Mouse (Mus musculus): Measurements from ENCODE around the gene Zmym4. TPM values are rescaled to one million over a fixed set of nuclear protein-coding genes. Genes with fewer than 3 reads are reported as not detected.
"Not testable (repeated sequence)": the region's sequence is repeated elsewhere in the genome, so short reads cannot be mapped to it uniquely, and the experiment has no call there.

Zmym4 gene
- polyA plus RNA-seq, 1 experiment from 2014 or later, result 6.0 TPM

DNA sequence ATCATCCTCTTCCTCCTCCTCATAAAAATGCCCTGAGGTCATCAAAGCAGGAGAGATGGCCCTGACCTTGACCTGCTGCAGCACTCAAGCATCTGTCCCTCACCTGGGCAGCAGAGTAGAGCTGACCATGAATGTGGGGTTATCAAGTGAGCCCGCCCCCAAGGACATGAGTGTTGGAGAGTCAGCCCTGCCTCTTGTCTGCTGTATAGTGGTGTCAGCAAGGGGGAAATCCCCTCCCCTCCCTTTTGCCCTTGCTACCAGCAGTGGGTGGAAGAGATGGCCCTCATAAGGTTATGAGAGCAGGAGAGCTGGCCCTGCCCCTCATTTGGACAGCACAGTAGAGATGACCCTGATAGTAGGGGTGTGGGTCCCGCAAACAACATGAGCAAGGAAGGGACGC lies 10.5 kb downstream of the Zmym4 start:
- Histone ChIP-seq H3K27ac (ENCODE audit: low read depth, low read length) (no peak overlapping the region), H3K27me3 (replicated peaks; ENCODE audit: control insufficient read depth, insufficient read depth, low read length) (no peaks in the 10 kb centered on the region), H3K36me3 (ENCODE audit: control insufficient read depth, insufficient read depth) (no peaks in the 10 kb centered on the region), H3K4me1 (replicated peaks; ENCODE audit: control insufficient read depth, insufficient read depth, low read length) (no peaks in the 10 kb centered on the region; the same call in 1 of the 2 replicates), H3K9me3 (ENCODE audit: control insufficient read depth) (no peaks in the 10 kb centered on the region), H3K4me2 (replicated peaks; ENCODE audit: low read depth) (no peak overlapping the region), H3K4me3 (ENCODE audit: low read depth, low read length) (no peak overlapping the region), H3K9ac (ENCODE audit: low read depth, low read length) (no peak overlapping the region)
- ATAC-seq, result no peak; the same call in 1 of the 2 replicates
- WGBS, result 71% methylated on average over 3 of the region's 3 CpGs
- TF ChIP-seq CTCF (IDR thresholded peaks at IDR 0.05; ENCODE audit: low read depth), result no peak

- WGBS, result 91% methylated on average over 4 of the region's 4 CpGs
These were observed 17.1 kb downstream of the Zmym4 start for GRCm38 (mm10) chr4:126950801-126951200.

GRCm38 (mm10) chr4:126943421-126943820 lies 24.5 kb downstream of the Zmym4 start:
- TF ChIP-seq CTCF (IDR thresholded peaks at IDR 0.05; ENCODE audit: low read depth), result no peak
- Histone ChIP-seq H3K4me3 (ENCODE audit: low read depth, low read length) (no peak overlapping the region), H3K4me2 (replicated peaks; ENCODE audit: low read depth) (no peak overlapping the region), H3K36me3 (ENCODE audit: control insufficient read depth, insufficient read depth) (peaks cover 5% of the 10 kb centered on the region; the same call in 1 of the 2 replicates), H3K27ac (ENCODE audit: low read depth, low read length) (no peak overlapping the region), H3K9ac (ENCODE audit: low read depth, low read length) (no peak overlapping the region), H3K9me3 (ENCODE audit: control insufficient read depth) (no peaks in the 10 kb centered on the region), H3K27me3 (replicated peaks; ENCODE audit: control insufficient read depth, insufficient read depth, low read length) (no peaks in the 10 kb centered on the region), H3K4me1 (replicated peaks; ENCODE audit: control insufficient read depth, insufficient read depth, low read length) (no peaks in the 10 kb centered on the region)
- no peak for ATAC-seq
- WGBS, result 88% methylated on average over 3 of the region's 3 CpGs

More at GRCm38 (mm10) chr4:126950801-126951200, 17.1 kb downstream of the Zmym4 start:
- not testable (repeated sequence) for H3K9me3 ChIP-seq (ENCODE audit: control insufficient read depth); H3K27me3 ChIP-seq (replicated peaks; ENCODE audit: control insufficient read depth, insufficient read depth, low read length); H3K36me3 ChIP-seq (ENCODE audit: control insufficient read depth, insufficient read depth); H3K4me3 ChIP-seq (ENCODE audit: low read depth, low read length); H3K9ac ChIP-seq (ENCODE audit: low read depth, low read length); H3K27ac ChIP-seq (ENCODE audit: low read depth, low read length); ATAC-seq; H3K4me1 ChIP-seq (replicated peaks; ENCODE audit: control insufficient read depth, insufficient read depth, low read length); H3K4me2 ChIP-seq (replicated peaks; ENCODE audit: low read depth)
- 0 out of 2 replicates have a peak, but pooled peaks have one; percentile 14 for TF ChIP-seq CTCF (IDR thresholded peaks at IDR 0.05; ENCODE audit: low read depth)

DNA sequence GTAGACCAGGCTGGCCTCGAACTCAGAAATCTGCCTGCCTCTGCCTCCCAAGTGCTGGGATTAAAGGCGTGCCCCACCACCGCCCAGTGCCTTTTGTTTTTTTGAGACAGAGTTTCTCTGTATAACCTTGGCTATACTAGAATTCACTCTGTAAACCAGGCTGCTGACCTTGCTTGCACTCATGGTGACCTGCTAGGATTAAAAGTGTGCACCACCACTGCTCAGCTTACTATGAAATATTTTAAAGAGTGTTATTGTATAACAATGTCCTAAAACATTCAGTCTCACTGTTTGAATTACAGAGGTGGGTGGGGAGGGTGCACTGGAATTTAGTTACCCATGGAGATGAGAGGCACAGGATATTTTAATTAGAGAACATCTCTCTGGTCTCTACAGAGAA lies 25.1 kb downstream of the Zmym4 start:
- no peaks in the 10 kb centered on the region for H3K4me1 ChIP-seq (replicated peaks; ENCODE audit: control insufficient read depth, insufficient read depth, low read length)
- no peak for ATAC-seq
- 95% methylated on average over 3 of the region's 3 CpGs for WGBS

GRCm38 (mm10) chr4:126927701-126928100 lies 40.2 kb downstream of the Zmym4 start:
- H3K9ac ChIP-seq (ENCODE audit: low read depth, low read length), result no peak overlapping the region
- no peaks in the 10 kb centered on the region for H3K4me1 ChIP-seq (replicated peaks; ENCODE audit: control insufficient read depth, insufficient read depth, low read length)
- WGBS, result 95% methylated on average over 1 of the region's 1 CpGs
- H3K4me3 ChIP-seq (ENCODE audit: low read depth, low read length), result no peak overlapping the region
- no peak overlapping the region for H3K27ac ChIP-seq (ENCODE audit: low read depth, low read length)
- H3K9me3 ChIP-seq (ENCODE audit: control insufficient read depth), result no peaks in the 10 kb centered on the region
- no peak for ATAC-seq
- peaks cover 11% of the 10 kb centered on the region; the same call in 1 of the 2 replicates for H3K36me3 ChIP-seq (ENCODE audit: control insufficient read depth, insufficient read depth)
- no peak for TF ChIP-seq CTCF (IDR thresholded peaks at IDR 0.05; ENCODE audit: low read depth)
- no peak overlapping the region for H3K4me2 ChIP-seq (replicated peaks; ENCODE audit: low read depth)
- H3K27me3 ChIP-seq (replicated peaks; ENCODE audit: control insufficient read depth, insufficient read depth, low read length), result no peaks in the 10 kb centered on the region

More for the DNA sequence above, 25.1 kb downstream of the Zmym4 start:
- H3K4me2 ChIP-seq (replicated peaks; ENCODE audit: low read depth), result no peak overlapping the region
- H3K4me3 ChIP-seq (ENCODE audit: low read depth, low read length), result no peak overlapping the region
- no peaks in the 10 kb centered on the region for H3K9me3 ChIP-seq (ENCODE audit: control insufficient read depth)
- no peak for TF ChIP-seq CTCF (IDR thresholded peaks at IDR 0.05; ENCODE audit: low read depth)
- H3K36me3 ChIP-seq (ENCODE audit: control insufficient read depth, insufficient read depth), result peaks cover 5% of the 10 kb centered on the region; the same call in 1 of the 2 replicates
- no peak overlapping the region for H3K9ac ChIP-seq (ENCODE audit: low read depth, low read length)
- H3K27me3 ChIP-seq (replicated peaks; ENCODE audit: control insufficient read depth, insufficient read depth, low read length), result no peaks in the 10 kb centered on the region
- H3K27ac ChIP-seq (ENCODE audit: low read depth, low read length), result no peak overlapping the region

DNA sequence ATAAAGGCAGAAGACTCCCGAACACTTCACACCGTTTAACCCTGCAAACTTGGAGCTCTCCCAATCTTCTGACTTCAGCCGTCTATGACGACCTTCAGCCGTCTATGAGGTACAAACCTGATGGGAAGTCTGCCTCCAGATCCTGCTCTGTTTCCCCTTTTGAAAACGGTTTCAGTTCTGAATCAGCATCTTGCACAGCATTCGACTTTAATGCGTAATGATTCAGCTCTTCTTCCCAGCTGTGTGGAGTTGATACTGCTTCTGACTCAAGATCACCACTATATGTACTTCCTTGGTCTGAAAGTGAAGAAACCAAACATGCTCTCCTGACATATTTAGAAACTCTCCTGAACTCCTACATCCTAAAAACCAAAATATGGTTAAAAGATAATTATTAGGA lies 78.1 kb downstream of the Zmym4 start:
- no peak overlapping the region for H3K9ac ChIP-seq (ENCODE audit: low read depth, low read length)
- no peak for TF ChIP-seq CTCF (IDR thresholded peaks at IDR 0.05; ENCODE audit: low read depth)
- no peaks in the 10 kb centered on the region for H3K4me1 ChIP-seq (replicated peaks; ENCODE audit: control insufficient read depth, insufficient read depth, low read length)
- H3K9me3 ChIP-seq (ENCODE audit: control insufficient read depth), result no peaks in the 10 kb centered on the region
- ATAC-seq, result no peak
- H3K36me3 ChIP-seq (ENCODE audit: control insufficient read depth, insufficient read depth), result peaks cover 38% of the 10 kb centered on the region
- no peaks in the 10 kb centered on the region for H3K27me3 ChIP-seq (replicated peaks; ENCODE audit: control insufficient read depth, insufficient read depth, low read length)
- whole genome bisulfite sequencing, result 89% methylated on average over 8 of the region's 8 CpGs
- no peak overlapping the region for H3K27ac ChIP-seq (ENCODE audit: low read depth, low read length)
- no peak overlapping the region for H3K4me3 ChIP-seq (ENCODE audit: low read depth, low read length)
- H3K4me2 ChIP-seq (replicated peaks; ENCODE audit: low read depth), result no peak overlapping the region

DNA sequence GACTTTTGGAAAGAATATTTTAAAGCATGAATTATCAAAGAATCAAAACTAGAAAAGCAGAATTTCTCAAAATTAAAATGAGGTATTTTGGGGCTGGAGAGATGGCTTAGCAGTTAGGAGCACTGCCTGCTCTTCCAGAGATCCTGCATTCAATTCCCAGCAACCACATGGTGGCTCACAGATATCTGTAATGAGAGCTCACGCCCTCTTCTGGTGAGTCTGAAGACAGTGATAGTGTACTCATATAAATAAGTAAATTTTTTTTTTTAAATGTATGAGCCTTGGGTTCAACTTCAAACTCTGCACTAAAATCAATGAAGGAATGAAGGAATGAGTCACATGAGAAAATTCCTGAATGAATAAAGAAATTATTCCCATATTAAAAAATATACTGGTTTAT lies 82.0 kb downstream of the Zmym4 start:
- 49% methylated on average over 1 of the region's 1 CpGs for WGBS
- Histone ChIP-seq H3K4me1 (replicated peaks; ENCODE audit: control insufficient read depth, insufficient read depth, low read length) (no peaks in the 10 kb centered on the region), H3K4me3 (ENCODE audit: low read depth, low read length) (no peak overlapping the region), H3K9me3 (ENCODE audit: control insufficient read depth) (no peaks in the 10 kb centered on the region), H3K27ac (ENCODE audit: low read depth, low read length) (no peak overlapping the region), H3K27me3 (replicated peaks; ENCODE audit: control insufficient read depth, insufficient read depth, low read length) (no peaks in the 10 kb centered on the region), H3K9ac (ENCODE audit: low read depth, low read length) (no peak overlapping the region), H3K4me2 (replicated peaks; ENCODE audit: low read depth) (no peak overlapping the region), H3K36me3 (ENCODE audit: control insufficient read depth, insufficient read depth) (peaks cover 35% of the 10 kb centered on the region)
- ATAC-seq, result no peak
- peak; percentile 59 for TF ChIP-seq CTCF (IDR thresholded peaks at IDR 0.05; ENCODE audit: low read depth)
